Mouse (Mus musculus) brain, embryonic 14.5 days (tissue): ENCODE data around the gene Mob3b.

Experiments
- CTCF ChIP-seq: fragments of 200-500 bp; IDR thresholded peaks from 2 replicates; pipeline ENCODE4 v1.5.1; 2012; ENCODE audit warnings: inconsistent platforms, mild to moderate bottlenecking, moderate library complexity, borderline replicate concordance; ENCODE audit not compliant: insufficient read depth, insufficient read length; ENCODE audit errors: extremely low read depth
- POLR2A ChIP-seq: fragments of 200-500 bp; IDR thresholded peaks from 2 replicates; pipeline ENCODE4 v1.6.1; 2012; ENCODE audit warnings: mild to moderate bottlenecking, inconsistent platforms, borderline replicate concordance; ENCODE audit not compliant: poor library complexity, insufficient read depth, insufficient read length, severe bottlenecking; ENCODE audit errors: extremely low read depth

DNA sequence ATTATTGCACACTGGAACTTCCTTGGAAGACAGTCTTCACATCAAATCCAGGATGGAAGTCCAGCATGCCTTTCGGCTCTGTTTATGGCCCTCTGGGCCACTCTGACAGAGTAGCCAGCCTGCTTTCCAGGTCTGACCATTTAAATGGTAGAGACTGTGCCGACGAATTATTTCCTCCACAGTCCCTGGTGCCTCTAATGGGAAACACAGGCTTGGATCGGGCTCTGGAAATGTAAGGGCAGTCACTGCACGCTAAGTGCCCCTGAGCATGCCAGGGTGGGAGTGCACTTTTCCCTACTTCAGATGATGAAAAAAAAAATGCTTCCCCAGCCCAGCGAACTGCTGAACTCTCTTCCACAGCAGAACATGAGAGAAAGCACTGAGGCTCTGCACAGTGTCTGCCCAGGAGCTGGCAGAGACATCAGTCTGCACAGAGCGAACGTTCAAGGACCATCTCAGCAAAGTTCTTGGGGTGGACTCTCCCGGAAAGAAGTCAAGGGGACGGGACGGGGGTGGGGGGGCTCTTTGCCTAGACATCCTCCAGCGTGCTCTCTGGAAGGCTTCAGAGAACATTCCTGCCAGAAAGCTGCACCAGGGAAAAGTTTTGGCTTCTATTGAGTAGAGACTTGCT, 13.7 kb downstream of the Mob3b start:
- TF ChIP-seq CTCF (no peak), POLR2A (no peak)
